Mouse (Mus musculus) lung, postnatal 0 days (tissue): ENCODE data around the gene Cabp4. TPM values are rescaled to one million over a fixed set of nuclear protein-coding genes. Genes with fewer than 3 reads are reported as not detected.

ENCODE experiments used
- ATAC-seq: fragments of 200-750 bp; cut with Nextera tagmentation; 2 replicates; pipeline ENCODE4 v1.8.0; 2017; ENCODE audit warnings: moderate library complexity
- DNase-seq: peaks from one replicate; pipeline ENCODE4 v3.0.0-alpha.2; 2016; ENCODE audit warnings: low spot score
- H3K27ac ChIP-seq: fragments of 300-500 bp; sonication (generic); 2 replicates; pipeline ENCODE4 v1.5.1; 2014; ENCODE audit warnings: antibody characterized with exemption, mild to moderate bottlenecking, low read length, mixed read lengths
- H3K27me3 ChIP-seq: fragments of 300-500 bp; sonication (generic); replicated peaks from 2 replicates; pipeline ENCODE4 v1.6.1; 2014; ENCODE audit warnings: low read length, mixed read lengths; ENCODE audit not compliant: insufficient read depth
- H3K36me3 ChIP-seq: fragments of 300-500 bp; sonication (generic); 2 replicates; pipeline ENCODE4 v1.6.1; 2014; ENCODE audit warnings: low read length, mixed read lengths; ENCODE audit not compliant: insufficient read depth
- H3K4me1 ChIP-seq: fragments of 300-500 bp; sonication (generic); 2 replicates; pipeline ENCODE4 v1.6.1; 2014; ENCODE audit warnings: antibody characterized with exemption, low read depth, low read length, mixed read lengths; ENCODE audit not compliant: insufficient read depth
- H3K4me2 ChIP-seq: fragments of 300-500 bp; sonication (generic); replicated peaks from 2 replicates; pipeline ENCODE4 v1.6.1; 2014; ENCODE audit warnings: low read depth, mild to moderate bottlenecking, low read length, moderate library complexity, mixed read lengths
- H3K4me3 ChIP-seq: fragments of 300-500 bp; sonication (generic); 2 replicates; pipeline ENCODE4 v1.5.1; 2014; ENCODE audit warnings: low read depth, low read length
- H3K9ac ChIP-seq: fragments of 300-500 bp; sonication (generic); replicated peaks from 2 replicates; pipeline ENCODE4 v1.6.1; 2014; ENCODE audit warnings: low read depth, mild to moderate bottlenecking
- H3K9me3 ChIP-seq: fragments of 300-500 bp; sonication (generic); 2 replicates; pipeline ENCODE4 v1.6.1; 2016; ENCODE audit warnings: low read length, mixed read lengths
- CTCF ChIP-seq: IDR thresholded peaks from 2 replicates; pipeline ENCODE4 v1.5.1; 2016; ENCODE audit warnings: antibody characterized with exemption, mild to moderate bottlenecking
- EP300 ChIP-seq: IDR thresholded peaks from 2 replicates; pipeline ENCODE4 v1.6.1; 2016; ENCODE audit warnings: antibody characterized with exemption, mild to moderate bottlenecking, control low read depth
- WGBS: fragments of 180-500 bp; shearing (Covaris S2); extraction: QIAGEN DNeasy Blood & Tissue Kit; methylation state at CpG from one replicate; pipeline ENCODE4 v1.1.7; 2014; 5-methylcytosine and 5-hydroxymethylcytosine counted together
- polyA plus RNA-seq: library from polyadenylated mRNA; unstranded; fragments of >200 nt; fragmentation: Nextera tagmentation; extraction: Ambion mirVana; gene quantifications from 2 replicates; pipeline ENCODE4 v1.2.1, GENCODE M21; 2015

Gene Cabp4
- polyA plus RNA-seq, 1 experiment from 2014 or later, result 0.10 TPM

- Histone ChIP-seq H3K27ac (no peak overlapping the region), H3K36me3 (peaks cover 30% of the 10 kb centered on the region; the same call in 1 of the 2 replicates), H3K9me3 (no peaks in the 10 kb centered on the region), H3K4me2 (no peak overlapping the region), H3K27me3 (no peaks in the 10 kb centered on the region), H3K9ac (no peak overlapping the region), H3K4me1 (no peaks in the 10 kb centered on the region), H3K4me3 (no peak overlapping the region)
- DNase-seq, result no peak
- ATAC-seq, result no peak
- TF ChIP-seq CTCF, result no peak
- no peak for TF ChIP-seq EP300
- WGBS, result 90% methylated on average over 12 of the region's 12 CpGs
Measured at GRCm38 (mm10) chr19:4156771-4157170, 12.9 kb upstream of the Cabp4 start.

- H3K9ac ChIP-seq, result no peak overlapping the region
- H3K4me3 ChIP-seq, result no peak overlapping the region
- ATAC-seq (no peak), DNase-seq (no peak)
- 79% methylated on average over 18 of the region's 20 CpGs for WGBS
- H3K9me3 ChIP-seq, result no peaks in the 10 kb centered on the region
- no peaks in the 10 kb centered on the region for H3K27me3 ChIP-seq
- TF ChIP-seq CTCF (no peak), EP300 (no peak)
- peaks cover 29% of the 10 kb centered on the region; the same call in 1 of the 2 replicates for H3K36me3 ChIP-seq
- no peak overlapping the region for H3K4me2 ChIP-seq
- no peaks in the 10 kb centered on the region for H3K4me1 ChIP-seq
- no peak overlapping the region for H3K27ac ChIP-seq
Measured at GRCm38 (mm10) chr19:4156073-4156579, 12.3 kb upstream of the Cabp4 start.

GRCm38 (mm10) chr19:4155223-4156072 is 11.6 kb upstream of the Cabp4 start:
- peaks cover 25% of the 10 kb centered on the region for H3K36me3 ChIP-seq
- no peaks in the 10 kb centered on the region for H3K4me1 ChIP-seq
- no peak overlapping the region for H3K4me2 ChIP-seq
- 74% methylated on average over 6 of the region's 6 CpGs for WGBS
- no peak for DNase-seq
- H3K27ac ChIP-seq, result no peak overlapping the region
- no peak for ATAC-seq
- H3K9me3 ChIP-seq, result no peaks in the 10 kb centered on the region
- H3K4me3 ChIP-seq, result no peak overlapping the region
- H3K9ac ChIP-seq, result no peak overlapping the region
- TF ChIP-seq EP300, result no peak
- no peak for TF ChIP-seq CTCF
- H3K27me3 ChIP-seq, result no peaks in the 10 kb centered on the region

GRCm38 (mm10) chr19:4154437-4155222 is 10.8 kb upstream of the Cabp4 start:
- no peaks in the 10 kb centered on the region for H3K27me3 ChIP-seq
- no peak overlapping the region for H3K4me3 ChIP-seq
- no peak for TF ChIP-seq CTCF
- TF ChIP-seq EP300, result no peak
- no peak overlapping the region for H3K9ac ChIP-seq
- no peaks in the 10 kb centered on the region for H3K4me1 ChIP-seq
- H3K27ac ChIP-seq, result 0 out of 2 replicates have a peak overlapping the region, but pooled peaks have one; percentile 26
- 67% methylated on average over 13 of the region's 13 CpGs for WGBS
- ATAC-seq (no peak), DNase-seq (no peak)
- H3K36me3 ChIP-seq, result peaks cover 23% of the 10 kb centered on the region
- no peak overlapping the region for H3K4me2 ChIP-seq
- no peaks in the 10 kb centered on the region for H3K9me3 ChIP-seq

GRCm38 (mm10) chr19:4153232-4153654 is 9.4 kb upstream of the Cabp4 start, which contains the start of gene Ptprcap:
Gene Ptprcap, plus strand, starts transcription at chr19:4153604.
- no peak for ATAC-seq
- Histone ChIP-seq H3K36me3 (peaks cover 13% of the 10 kb centered on the region; the same call in 1 of the 2 replicates), H3K27ac (no peak within 1 kb of the TSS), H3K9ac (no peak within 1 kb of the TSS), H3K4me3 (no peak within 1 kb of the TSS), H3K9me3 (no peaks in the 10 kb centered on the region), H3K27me3 (no peaks in the 10 kb centered on the region), H3K4me1 (peaks cover 6% of the 10 kb centered on the region; the same call in 1 of the 2 replicates), H3K4me2 (no peak within 1 kb of the TSS)
- DNase-seq, result no peak
- 60% methylated on average over 11 of the region's 11 CpGs for WGBS
- no peak for TF ChIP-seq CTCF
- no peak for TF ChIP-seq EP300
